Mouse (Mus musculus) liver, adult 2 months (tissue): Measurements from ENCODE around the gene Lcor. TPM values are rescaled to one million over a fixed set of nuclear protein-coding genes. Genes with fewer than 3 reads are reported as not detected.

Source experiments
- DNase-seq: peaks from one replicate; pipeline ENCODE4 v3.0.0-alpha.2; 2011; ENCODE audit warnings: low read depth, low spot score; ENCODE audit errors: extremely low read depth
- H3K27ac ChIP-seq: fragments of 200-500 bp; replicated peaks from 2 replicates; pipeline ENCODE4 v1.5.1; 2012; ENCODE audit warnings: low read depth, mild to moderate bottlenecking, control low read depth, inconsistent platforms, low read length; ENCODE audit not compliant: insufficient read depth
- H3K27me3 ChIP-seq: fragments of 200-500 bp; 2 replicates; pipeline ENCODE4 v1.6.1; 2012; ENCODE audit warnings: mild to moderate bottlenecking, moderate library complexity, low read length, inconsistent platforms; ENCODE audit not compliant: control insufficient read depth, insufficient read depth
- H3K36me3 ChIP-seq: fragments of 200-500 bp; 2 replicates; pipeline ENCODE4 v1.6.1; 2012; ENCODE audit warnings: low read length, inconsistent platforms; ENCODE audit not compliant: control insufficient read depth, insufficient read depth
- H3K4me1 ChIP-seq: fragments of 200-500 bp; 2 replicates; pipeline ENCODE4 v1.6.1; 2011; ENCODE audit warnings: low read length; ENCODE audit not compliant: control insufficient read depth, insufficient read depth
- H3K4me3 ChIP-seq: fragments of 200-500 bp; 2 replicates; pipeline ENCODE4 v1.5.1; 2011; ENCODE audit warnings: low read depth, mild to moderate bottlenecking, control low read depth, low read length, moderate library complexity; ENCODE audit not compliant: insufficient read depth
- H3K79me2 ChIP-seq: fragments of 200-500 bp; 2 replicates; pipeline ENCODE4 v1.6.1; 2012; ENCODE audit warnings: inconsistent platforms, mild to moderate bottlenecking, low read length, moderate library complexity; ENCODE audit not compliant: control insufficient read depth, insufficient read depth
- H3K9ac ChIP-seq: fragments of 200-500 bp; 2 replicates; pipeline ENCODE4 v1.6.1; 2012; ENCODE audit warnings: low read depth, mild to moderate bottlenecking, control low read depth, inconsistent platforms, low read length
- CTCF ChIP-seq: fragments of 200-500 bp; IDR thresholded peaks from 2 replicates; pipeline ENCODE4 v1.5.1; 2011; ENCODE audit warnings: low read depth, low read length, control low read depth
- POLR2A ChIP-seq: fragments of 200-500 bp; IDR thresholded peaks from 2 replicates; pipeline ENCODE4 v1.6.1; 2011; ENCODE audit warnings: low read length, control low read depth; ENCODE audit not compliant: insufficient read depth; ENCODE audit errors: extremely low read depth
- WGBS: fragments of 180-500 bp; shearing (Covaris S2); methylation state at CpG from one replicate; pipeline ENCODE4 v1.1.7; 2018; 5-methylcytosine and 5-hydroxymethylcytosine counted together
- polyA plus RNA-seq: library from polyadenylated mRNA; depleted of rRNA; stranded (reverse); fragments of >200 nt; gene quantifications from 2 replicates; pipeline ENCODE4 v1.2.3, GENCODE M21; 2012
- total RNA-seq: library from RNA; depleted of rRNA; stranded (reverse); fragments of >200 nt; gene quantifications from 2 replicates; pipeline ENCODE4 v1.2.3, GENCODE M21; 2014

The Lcor gene
- total and polyA plus RNA-seq, 2 experiments = 2.3 to 17.1 TPM

- H3K9ac ChIP-seq = no peak overlapping the region
- H3K27ac ChIP-seq = no peak overlapping the region
- H3K27me3 ChIP-seq = no peaks in the 10 kb centered on the region
- no peaks in the 10 kb centered on the region for H3K36me3 ChIP-seq
- H3K4me3 ChIP-seq = no peak overlapping the region
- TF ChIP-seq POLR2A (no peak), CTCF (peak; percentile 96)
- H3K4me1 ChIP-seq = peaks cover 1% of the 10 kb centered on the region; the same call in 1 of the 2 replicates
- peak; percentile 60 for DNase-seq
- H3K79me2 ChIP-seq = no peaks in the 10 kb centered on the region
- WGBS = 16% methylated on average over 6 of the region's 6 CpGs
Observed at GRCm38 (mm10) chr19:41442608-41442969, 39.8 kb upstream of the Lcor start.

DNA sequence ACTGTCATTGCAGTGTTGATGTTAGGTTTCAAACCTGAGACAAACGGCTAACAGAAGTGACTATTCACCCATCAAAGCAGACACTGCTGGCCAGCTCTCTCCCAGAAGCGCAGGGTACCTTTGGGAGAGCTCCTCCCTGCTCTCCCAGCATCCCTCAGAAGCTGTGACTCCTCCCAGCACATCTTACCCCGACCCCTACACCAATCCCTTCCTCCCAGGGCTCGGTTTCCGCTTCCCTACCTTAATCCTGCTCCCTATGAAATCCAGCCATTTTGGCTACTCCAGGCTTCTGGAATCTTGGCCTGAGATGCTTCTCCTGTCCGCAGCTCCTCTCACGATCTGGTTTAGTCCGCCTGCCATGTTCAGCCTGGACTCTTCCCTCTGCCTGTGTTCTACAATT, 37.9 kb upstream of the Lcor start:
- Histone ChIP-seq H3K36me3 (no peaks in the 10 kb centered on the region), H3K27me3 (no peaks in the 10 kb centered on the region), H3K4me1 (no peaks in the 10 kb centered on the region), H3K79me2 (no peaks in the 10 kb centered on the region), H3K9ac (no peak overlapping the region), H3K27ac (no peak overlapping the region), H3K4me3 (no peak overlapping the region)
- TF ChIP-seq POLR2A = no peak
- TF ChIP-seq CTCF = no peak
- WGBS = 75% methylated on average over 8 of the region's 8 CpGs
- DNase-seq = no peak

DNA sequence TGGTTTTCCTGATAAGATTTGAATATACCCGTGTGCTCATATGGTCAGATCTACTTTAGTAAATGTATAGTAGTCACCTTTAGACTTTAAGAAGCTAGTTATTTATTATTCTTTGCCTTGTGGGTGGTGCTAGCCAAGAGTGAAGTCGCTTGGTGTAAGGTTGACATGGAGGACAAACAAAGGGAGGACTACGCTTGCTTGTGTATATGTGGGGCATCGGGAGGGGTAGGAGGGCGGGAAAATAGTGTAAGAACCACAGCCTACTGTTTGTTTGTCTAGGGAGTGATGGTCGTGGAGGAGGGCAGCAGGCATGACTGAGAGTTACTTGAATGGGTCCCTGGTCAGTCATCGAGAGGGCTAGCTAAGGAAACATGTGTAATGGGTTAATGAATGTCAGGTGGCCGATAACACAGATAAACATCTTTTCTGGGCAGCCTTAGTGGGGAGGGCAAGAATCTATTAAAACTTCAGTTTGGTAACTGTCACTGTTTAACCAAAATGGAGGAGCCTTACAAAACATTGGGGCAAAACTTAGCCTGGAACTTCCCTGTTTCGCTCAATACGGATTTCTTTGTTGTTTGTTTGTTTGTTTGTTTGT, 37.3 kb upstream of the Lcor start:
- H3K36me3 ChIP-seq = no peaks in the 10 kb centered on the region
- H3K4me3 ChIP-seq = no peak overlapping the region
- no peak overlapping the region for H3K9ac ChIP-seq
- H3K27ac ChIP-seq = no peak overlapping the region
- no peak for DNase-seq
- TF ChIP-seq CTCF (no peak), POLR2A (no peak)
- WGBS = 53% methylated on average over 10 of the region's 10 CpGs
- H3K79me2 ChIP-seq = no peaks in the 10 kb centered on the region
- no peaks in the 10 kb centered on the region for H3K27me3 ChIP-seq
- H3K4me1 ChIP-seq = 0 out of 2 replicates have a peak, but pooled peaks cover 2% of the 10 kb centered on the region

GRCm38 (mm10) chr19:41445723-41446122, 36.7 kb upstream of the Lcor start:
- H3K4me1 ChIP-seq = 0 out of 2 replicates have a peak, but pooled peaks cover 2% of the 10 kb centered on the region
- no peak for DNase-seq
- 66% methylated on average over 5 of the region's 5 CpGs for WGBS
- no peaks in the 10 kb centered on the region for H3K27me3 ChIP-seq
- no peaks in the 10 kb centered on the region for H3K36me3 ChIP-seq
- H3K79me2 ChIP-seq = no peaks in the 10 kb centered on the region
- TF ChIP-seq POLR2A (no peak), CTCF (no peak)
- H3K27ac ChIP-seq = no peak overlapping the region
- no peak overlapping the region for H3K4me3 ChIP-seq
- H3K9ac ChIP-seq = no peak overlapping the region

GRCm38 (mm10) chr19:41447166-41447565, 35.3 kb upstream of the Lcor start:
- no peak for DNase-seq
- no peak overlapping the region for H3K27ac ChIP-seq
- no peaks in the 10 kb centered on the region for H3K79me2 ChIP-seq
- no peak overlapping the region for H3K4me3 ChIP-seq
- no peaks in the 10 kb centered on the region for H3K27me3 ChIP-seq
- TF ChIP-seq CTCF = no peak
- no peak for TF ChIP-seq POLR2A
- H3K4me1 ChIP-seq = 0 out of 2 replicates have a peak, but pooled peaks cover 2% of the 10 kb centered on the region
- H3K9ac ChIP-seq = no peak overlapping the region
- WGBS = 84% methylated on average over 2 of the region's 2 CpGs
- H3K36me3 ChIP-seq = no peaks in the 10 kb centered on the region

- 43% methylated on average over 2 of the region's 2 CpGs for WGBS
- Histone ChIP-seq H3K27ac (no peak overlapping the region), H3K27me3 (no peaks in the 10 kb centered on the region), H3K4me3 (no peak overlapping the region), H3K4me1 (peaks cover 4% of the 10 kb centered on the region; the same call in 1 of the 2 replicates), H3K79me2 (no peaks in the 10 kb centered on the region), H3K9ac (no peak overlapping the region), H3K36me3 (no peaks in the 10 kb centered on the region)
- TF ChIP-seq POLR2A (no peak), CTCF (no peak)
- peak; percentile 49 for DNase-seq
Observed at GRCm38 (mm10) chr19:41447760-41448159, 34.7 kb upstream of the Lcor start.
